Mouse (Mus musculus): Measurements from ENCODE around the gene Zbed4. TPM values are rescaled to one million over a fixed set of nuclear protein-coding genes. Genes with fewer than 3 reads are reported as not detected.
A peak's percentile ranks its signal among the peaks of the same experiment; 100 is the strongest.
"Not testable (repeated sequence)": the region's sequence is repeated elsewhere in the genome, so short reads cannot be mapped to it uniquely, and the experiment has no call there.

The Zbed4 gene
- polyA plus RNA-seq, 1 experiment from 2014 or later = 23.2 TPM

- H3K4me3 ChIP-seq (ENCODE audit: low read depth, low read length) = no peak overlapping the region
- WGBS = 69% methylated on average over 6 of the region's 6 CpGs
- no peak for ATAC-seq (ENCODE audit: insufficient read depth)
- no peaks in the 10 kb centered on the region for H3K9me3 ChIP-seq (ENCODE audit: low read depth, low read length)
- TF ChIP-seq CTCF (IDR thresholded peaks at IDR 0.05; ENCODE audit: low read depth) = no peak
- H3K27ac ChIP-seq (ENCODE audit: low read depth) = no peak overlapping the region
- H3K9ac ChIP-seq = no peak overlapping the region
- DNase-seq = no peak
- no peaks in the 10 kb centered on the region for H3K27me3 ChIP-seq (ENCODE audit: insufficient read depth, low read length)
- H3K4me1 ChIP-seq (ENCODE audit: insufficient read depth) = no peaks in the 10 kb centered on the region
- no peak overlapping the region for H3K4me2 ChIP-seq
- no peaks in the 10 kb centered on the region for H3K36me3 ChIP-seq (ENCODE audit: insufficient read depth)
These were observed 10.1 kb upstream of the Zbed4 start for GRCm38 (mm10) chr15:88741366-88741765.

GRCm38 (mm10) chr15:88743371-88743770 lies 8.1 kb upstream of the Zbed4 start:
- H3K36me3 ChIP-seq (ENCODE audit: insufficient read depth); H3K4me2 ChIP-seq: not testable (repeated sequence)
- WGBS = 81% methylated on average over 5 of the region's 5 CpGs

GRCm38 (mm10) chr15:88745347-88745746 lies 6.1 kb upstream of the Zbed4 start:
- no peak for TF ChIP-seq CTCF (IDR thresholded peaks at IDR 0.05; ENCODE audit: low read depth)
- Histone ChIP-seq H3K4me3 (ENCODE audit: low read depth, low read length) (no peak overlapping the region), H3K27ac (ENCODE audit: low read depth) (no peak overlapping the region), H3K4me2 (no peak overlapping the region), H3K9ac (no peak overlapping the region), H3K4me1 (ENCODE audit: insufficient read depth) (no peaks in the 10 kb centered on the region), H3K36me3 (ENCODE audit: insufficient read depth) (no peaks in the 10 kb centered on the region), H3K9me3 (ENCODE audit: low read depth, low read length) (no peaks in the 10 kb centered on the region), H3K27me3 (ENCODE audit: insufficient read depth, low read length) (no peaks in the 10 kb centered on the region)
- DNase-seq = no peak
- no peak for ATAC-seq (ENCODE audit: insufficient read depth)
- WGBS = 85% methylated on average over 3 of the region's 3 CpGs

More at GRCm38 (mm10) chr15:88743371-88743770, 8.1 kb upstream of the Zbed4 start:
- not testable (repeated sequence) for H3K27ac ChIP-seq (ENCODE audit: low read depth); H3K4me1 ChIP-seq (ENCODE audit: insufficient read depth); H3K4me3 ChIP-seq (ENCODE audit: low read depth, low read length); ATAC-seq (ENCODE audit: insufficient read depth); H3K9me3 ChIP-seq (ENCODE audit: low read depth, low read length); H3K9ac ChIP-seq; DNase-seq; H3K27me3 ChIP-seq (ENCODE audit: insufficient read depth, low read length)

DNA sequence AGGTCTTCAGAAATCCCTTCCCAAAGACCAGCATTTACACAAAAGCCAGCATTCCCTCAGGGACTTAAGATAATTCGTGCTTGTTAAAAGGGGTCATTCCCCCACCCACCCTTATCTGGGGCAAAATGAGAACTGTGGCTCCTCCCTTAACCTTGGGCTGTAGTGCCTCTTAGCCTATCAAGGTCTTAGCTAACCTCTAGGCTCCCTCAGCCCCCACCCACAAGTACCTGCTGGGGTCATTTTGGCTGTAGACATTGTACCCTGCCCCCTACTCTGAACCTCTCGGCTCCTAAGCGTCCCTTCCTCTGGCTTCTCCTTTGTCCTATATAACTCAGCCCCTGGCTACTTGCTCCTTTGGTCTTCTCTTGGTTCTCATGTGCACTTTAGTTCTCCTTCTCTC lies 5.5 kb upstream of the Zbed4 start:
- H3K36me3 ChIP-seq (ENCODE audit: insufficient read depth) = no peaks in the 10 kb centered on the region
- no peak overlapping the region for H3K4me3 ChIP-seq (ENCODE audit: low read depth, low read length)
- no peaks in the 10 kb centered on the region for H3K4me1 ChIP-seq (ENCODE audit: insufficient read depth)
- DNase-seq (no peak), ATAC-seq (ENCODE audit: insufficient read depth) (no peak)
- H3K4me2 ChIP-seq = no peak overlapping the region
- TF ChIP-seq CTCF (IDR thresholded peaks at IDR 0.05; ENCODE audit: low read depth) = no peak
- H3K27ac ChIP-seq (ENCODE audit: low read depth) = no peak overlapping the region
- WGBS = 55% methylated on average over 3 of the region's 3 CpGs
- H3K9ac ChIP-seq = no peak overlapping the region
- H3K9me3 ChIP-seq (ENCODE audit: low read depth, low read length) = no peaks in the 10 kb centered on the region
- no peaks in the 10 kb centered on the region for H3K27me3 ChIP-seq (ENCODE audit: insufficient read depth, low read length)

DNA sequence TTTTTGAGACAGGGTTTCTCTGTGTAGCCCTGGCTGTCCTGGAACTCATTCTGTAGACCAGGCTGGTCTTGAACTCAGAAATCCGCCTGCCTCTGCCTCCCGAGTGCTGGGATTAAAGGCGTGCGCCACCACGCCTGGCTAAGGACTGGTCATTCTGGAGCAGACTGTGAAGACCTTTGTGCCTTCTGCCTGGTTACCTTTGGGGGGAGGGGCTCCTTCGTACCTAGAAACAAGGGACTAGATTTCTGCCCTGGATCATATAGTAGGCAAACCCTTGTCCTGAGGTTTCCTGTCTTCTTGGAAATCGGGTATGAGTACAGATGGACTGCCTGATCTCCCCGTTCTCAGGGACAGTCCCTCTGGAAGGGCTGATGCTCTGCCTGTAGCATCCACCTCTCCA lies 1.8 kb upstream of the Zbed4 start:
- H3K4me3 ChIP-seq (ENCODE audit: low read depth, low read length); H3K4me2 ChIP-seq; H3K9me3 ChIP-seq (ENCODE audit: low read depth, low read length); H3K27me3 ChIP-seq (ENCODE audit: insufficient read depth, low read length); H3K4me1 ChIP-seq (ENCODE audit: insufficient read depth); H3K36me3 ChIP-seq (ENCODE audit: insufficient read depth); ATAC-seq (ENCODE audit: insufficient read depth); DNase-seq; H3K9ac ChIP-seq; H3K27ac ChIP-seq (ENCODE audit: low read depth): not testable (repeated sequence)
- WGBS = 97% methylated on average over 8 of the region's 8 CpGs

DNA sequence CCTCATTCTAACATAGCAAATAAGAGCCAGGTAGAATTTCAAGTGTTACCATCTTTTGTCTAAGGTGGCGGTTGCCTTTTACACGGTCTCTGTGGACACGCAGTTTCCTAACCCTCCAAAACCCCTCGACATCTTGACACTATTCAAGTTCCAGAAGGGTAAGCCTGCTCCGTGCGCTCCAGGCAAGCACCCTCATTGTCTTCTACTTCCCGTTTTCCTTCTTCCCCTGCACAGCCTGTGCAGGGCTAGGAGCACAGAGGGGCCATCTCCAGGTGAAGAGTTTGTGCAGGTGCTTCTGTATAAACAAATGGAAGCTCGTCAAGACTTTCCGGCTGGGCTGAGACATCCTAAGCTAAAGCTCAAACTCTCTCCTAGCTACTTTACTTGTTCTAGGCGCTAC lies 1.4 kb upstream of the Zbed4 start:
- no peak for TF ChIP-seq CTCF (IDR thresholded peaks at IDR 0.05; ENCODE audit: low read depth)
- H3K4me3 ChIP-seq (ENCODE audit: low read depth, low read length) = no peak overlapping the region
- ATAC-seq (ENCODE audit: insufficient read depth) (no peak), DNase-seq (no peak)
- H3K36me3 ChIP-seq (ENCODE audit: insufficient read depth) = peaks cover 4% of the 10 kb centered on the region
- no peaks in the 10 kb centered on the region for H3K27me3 ChIP-seq (ENCODE audit: insufficient read depth, low read length)
- no peak overlapping the region for H3K9ac ChIP-seq
- no peaks in the 10 kb centered on the region for H3K4me1 ChIP-seq (ENCODE audit: insufficient read depth)
- 70% methylated on average over 10 of the region's 10 CpGs for WGBS
- H3K27ac ChIP-seq (ENCODE audit: low read depth) = no peak overlapping the region
- H3K9me3 ChIP-seq (ENCODE audit: low read depth, low read length) = no peaks in the 10 kb centered on the region
- H3K4me2 ChIP-seq = no peak overlapping the region

GRCm38 (mm10) chr15:88750677-88751563 lies 540 bp upstream of the Zbed4 start:
- H3K9ac ChIP-seq = peak overlapping the region; percentile 51
- H3K4me2 ChIP-seq = peak overlapping the region; percentile 88
- H3K27ac ChIP-seq (ENCODE audit: low read depth) = peak overlapping the region; percentile 88
- ATAC-seq (ENCODE audit: insufficient read depth) (peak; percentile 98), DNase-seq (peak; percentile 99)
- 6% methylated on average over 54 of the region's 54 CpGs for WGBS
- no peaks in the 10 kb centered on the region for H3K9me3 ChIP-seq (ENCODE audit: low read depth, low read length)
- no peaks in the 10 kb centered on the region for H3K27me3 ChIP-seq (ENCODE audit: insufficient read depth, low read length)
- TF ChIP-seq CTCF (IDR thresholded peaks at IDR 0.05; ENCODE audit: low read depth) = no peak
- peaks cover 10% of the 10 kb centered on the region for H3K36me3 ChIP-seq (ENCODE audit: insufficient read depth)
- peak overlapping the region; percentile 82 for H3K4me3 ChIP-seq (ENCODE audit: low read depth, low read length)
- H3K4me1 ChIP-seq (ENCODE audit: insufficient read depth) = no peaks in the 10 kb centered on the region

All from lung, embryonic 14.5 days (tissue).